Mouse (Mus musculus) ES-E14 (cell line): Measurements from ENCODE around the gene Nfib.

Source experiments
- CHD2 ChIP-seq: IDR thresholded peaks from 2 replicates; pipeline ENCODE4 v1.6.1; 2014; ENCODE audit warnings: mild to moderate bottlenecking, low read depth, low read length, inconsistent platforms
- HCFC1 ChIP-seq: IDR thresholded peaks from 2 replicates; pipeline ENCODE4 v1.6.1; 2012; ENCODE audit warnings: low read length, inconsistent platforms, borderline replicate concordance; ENCODE audit not compliant: insufficient read depth
- MAFK ChIP-seq: IDR thresholded peaks from 2 replicates; pipeline ENCODE4 v1.6.1; 2014; ENCODE audit warnings: mild to moderate bottlenecking, low read depth, low read length, inconsistent platforms; ENCODE audit not compliant: insufficient read depth
- ZC3H11A ChIP-seq: IDR thresholded peaks from 2 replicates; pipeline ENCODE4 v1.6.1; 2012; ENCODE audit warnings: low read depth, mild to moderate bottlenecking, inconsistent platforms, low read length, borderline replicate concordance
- ZNF384 ChIP-seq: IDR thresholded peaks from 2 replicates; pipeline ENCODE4 v1.6.1; 2012; ENCODE audit warnings: low read depth, low read length, inconsistent platforms

DNA sequence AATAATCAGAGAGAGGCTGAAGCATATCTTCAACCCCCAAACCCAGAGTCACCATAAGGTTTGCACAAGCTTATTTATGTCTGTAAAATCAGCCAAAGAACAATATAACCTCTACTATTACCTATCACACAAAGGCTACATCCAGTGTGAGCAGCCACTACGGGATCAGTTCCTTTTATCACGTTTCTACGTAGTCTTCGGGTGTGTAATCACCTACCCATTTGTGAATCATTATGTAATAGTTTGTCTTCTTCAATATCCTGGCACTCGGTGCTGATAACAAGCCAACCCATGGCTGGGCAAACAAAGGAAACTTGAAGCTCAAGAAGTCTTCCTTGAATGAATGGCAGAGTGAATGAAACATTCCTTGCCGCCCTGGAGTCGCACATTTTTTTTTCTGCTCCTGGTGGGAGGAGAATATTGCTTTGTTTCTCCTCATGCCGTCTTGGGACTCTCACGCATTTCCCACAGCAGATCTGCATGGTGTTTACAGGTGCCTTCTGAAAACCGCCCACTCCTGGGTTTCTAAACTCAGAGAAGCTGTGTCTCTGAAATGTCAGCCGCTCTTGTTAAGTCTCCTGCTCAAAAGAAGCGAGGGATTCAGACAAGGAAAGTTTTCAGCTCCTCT is 21.3 kb downstream of the Nfib start:
- TF ChIP-seq ZC3H11A = no peak
- TF ChIP-seq MAFK = no peak
- no peak for TF ChIP-seq ZNF384
- TF ChIP-seq CHD2 = no peak
- TF ChIP-seq HCFC1 = no peak
